Mouse (Mus musculus) ZHBTc4 (cell line): ENCODE data around the gene Ube2o.

Experiments
- DNase-seq: peaks from one replicate; pipeline ENCODE4 v3.0.0-alpha.2; 2011; ENCODE audit warnings: low read depth, low spot score

Gene Ube2o

DNA sequence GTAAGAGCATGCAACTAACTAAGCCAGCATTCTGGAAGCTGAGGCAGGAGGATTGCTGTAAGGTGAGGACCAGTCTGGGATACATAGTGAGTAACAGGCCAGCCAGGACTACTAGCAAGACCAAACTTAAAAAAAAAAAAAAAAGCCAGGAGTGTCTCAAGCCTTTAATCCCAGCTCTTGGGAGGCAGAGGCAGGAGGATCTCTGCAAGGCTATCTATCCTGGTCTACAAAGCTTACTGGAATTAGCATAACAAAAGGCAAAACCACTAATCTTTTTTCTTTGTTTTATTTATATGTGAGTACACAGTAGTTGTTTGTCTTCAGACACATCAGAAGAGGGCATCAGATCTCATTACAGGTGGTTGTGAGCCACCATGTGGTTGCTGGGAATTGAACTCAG lies 93.0 kb downstream of the Ube2o start:
- DNase-seq, result peak; percentile 66
